Mouse (Mus musculus) gastrocnemius, postnatal 36 days (tissue): Measurements from ENCODE around the gene Dmxl2. TPM values are rescaled to one million over a fixed set of nuclear protein-coding genes. Genes with fewer than 3 reads are reported as not detected.

Experiments used
- DNase-seq, 2 experiments: peaks; one replicate each; pipeline ENCODE4 v3.0.0; 2022
- intact Hi-C: fragments of 180-260 bp; cut with DNase I; formaldehyde crosslinking; loops from one replicate; pipeline ENCODE4 v1.15.1; 2025
- long read RNA-seq, 2 experiments: library from polyadenylated mRNA; stranded (forward); transcript quantifications; one replicate each; pipeline ENCODE4 v2.0.0; 2021
- total RNA-seq, 2 experiments: library from RNA; stranded (reverse); gene quantifications; 2 replicates each; pipeline ENCODE4 v1.2.3; 2021

Gene Dmxl2
- 1 to 10 TPM; 2.6 to 2.7 TPM for total RNA-seq
- long read RNA-seq, experiment 1, result 0 reads
- long read RNA-seq, experiment 2, partial matches to known transcripts, result 1 of 1 reads
- long read RNA-seq, experiment 2, other reads (novel, unspliced or antisense), result 0 of 1 reads

GRCm38 (mm10) chr9:54501453-54502110 is at the start of gene Dmxl2:
Dmxl2 (minus strand) TSS chr9:54501626.
- intact Hi-C loops, result no loop called here
- DNase-seq, result peak; percentile 77 to 86

GRCm38 (mm10) chr9:54549433-54549832 is 48.0 kb upstream of the Dmxl2 start:
- intact Hi-C loops, result loop anchor here (5.0 kb wide), 1 partner anchor 112 kb away; no protein-coding TSS in a partner anchor
- no peak for DNase-seq

- no peak for DNase-seq
- intact Hi-C loops, result loop anchor here (5.0 kb wide), 1 partner anchor 110 kb away; no protein-coding TSS in a partner anchor
Observed at GRCm38 (mm10) chr9:54547536-54547935, 46.1 kb upstream of the Dmxl2 start.

GRCm38 (mm10) chr9:54544954-54545315 is 43.5 kb upstream of the Dmxl2 start:
- intact Hi-C loops, result loop anchor here (1.0 to 5.0 kb wide), 2 partner anchors 25 to 108 kb away; no protein-coding TSS in a partner anchor

DNA sequence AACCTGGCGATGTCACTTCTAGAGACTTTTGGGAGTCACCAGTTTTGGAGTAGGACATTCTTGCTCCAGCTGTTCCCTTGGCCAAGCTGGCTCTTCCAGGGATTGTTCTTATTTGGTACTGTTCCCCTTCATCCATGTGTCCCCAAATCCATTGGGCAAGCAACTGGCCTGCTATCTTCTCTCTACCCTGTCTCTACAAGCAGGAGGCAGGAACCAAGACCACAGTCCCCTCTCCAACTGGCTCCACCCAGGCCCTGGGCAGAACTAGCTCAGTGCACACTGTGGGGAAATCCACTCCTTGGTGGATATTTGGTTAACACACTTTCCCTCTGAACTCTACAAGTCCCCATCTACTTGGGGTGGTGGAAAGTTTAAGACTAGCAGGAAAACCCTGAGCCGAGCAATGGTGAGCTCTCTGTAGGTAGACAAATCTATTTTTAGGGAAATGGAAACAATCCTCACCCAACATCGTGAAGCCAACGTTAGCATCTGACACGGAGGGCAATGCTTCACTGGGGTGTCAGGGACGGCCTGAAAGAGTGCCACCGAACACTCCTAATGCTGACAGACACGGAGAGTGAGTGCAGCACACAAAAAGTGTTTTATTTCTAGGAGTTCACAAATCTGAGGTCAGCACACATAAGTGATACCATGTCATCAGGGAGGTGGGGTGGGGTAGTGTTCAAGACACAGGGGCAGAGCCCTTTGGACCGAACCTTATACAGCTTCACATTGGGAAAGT is 43.0 kb upstream of the Dmxl2 start:
- intact Hi-C loops, result loop anchor here (1.0 kb wide), 1 partner anchor 24 kb away; no protein-coding TSS in a partner anchor
- DNase-seq, result no peak

More at GRCm38 (mm10) chr9:54544954-54545315, 43.5 kb upstream of the Dmxl2 start:
- DNase-seq, result no peak

GRCm38 (mm10) chr9:54540801-54541200 is 39.4 kb upstream of the Dmxl2 start:
- no peak for DNase-seq
- intact Hi-C loops, result no loop called here

- DNase-seq, result no peak
- intact Hi-C loops, result no loop called here
Observed at GRCm38 (mm10) chr9:54538684-54539083, 37.3 kb upstream of the Dmxl2 start, which contains the start of gene Sh2d7. Sh2d7 (plus strand) TSS chr9:54538984.

DNA sequence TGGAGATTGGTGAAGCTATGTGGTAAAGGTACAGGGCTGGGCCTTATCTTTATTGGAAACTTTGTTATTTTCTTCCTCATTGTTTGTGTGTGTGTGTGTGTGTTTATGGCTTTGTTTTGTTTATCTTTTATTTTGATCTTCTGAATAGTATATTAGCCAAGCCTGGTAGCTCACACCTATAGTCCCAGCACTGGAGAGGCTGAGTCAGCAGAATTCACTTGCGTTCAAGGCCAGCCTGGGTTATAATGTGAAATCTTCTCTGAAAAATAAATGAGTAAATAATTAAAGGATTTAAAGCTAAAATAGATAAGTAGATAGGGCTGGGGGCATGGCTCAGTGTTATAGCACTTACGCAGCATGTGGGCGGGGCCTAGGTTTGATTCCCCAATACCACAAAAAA is 36.8 kb upstream of the Dmxl2 start:
- no peak for DNase-seq
- intact Hi-C loops, result no loop called here

- intact Hi-C loops, result no loop called here
- no peak for DNase-seq
Observed at GRCm38 (mm10) chr9:54537480-54537879, 36.1 kb upstream of the Dmxl2 start.

GRCm38 (mm10) chr9:54537030-54537429 is 35.6 kb upstream of the Dmxl2 start:
- intact Hi-C loops, result no loop called here
- DNase-seq, result no peak

GRCm38 (mm10) chr9:54536236-54536635 is 34.8 kb upstream of the Dmxl2 start:
- intact Hi-C loops, result no loop called here
- no peak for DNase-seq

GRCm38 (mm10) chr9:54533975-54534374 is 32.5 kb upstream of the Dmxl2 start:
- intact Hi-C loops, result no loop called here
- no peak for DNase-seq

DNA sequence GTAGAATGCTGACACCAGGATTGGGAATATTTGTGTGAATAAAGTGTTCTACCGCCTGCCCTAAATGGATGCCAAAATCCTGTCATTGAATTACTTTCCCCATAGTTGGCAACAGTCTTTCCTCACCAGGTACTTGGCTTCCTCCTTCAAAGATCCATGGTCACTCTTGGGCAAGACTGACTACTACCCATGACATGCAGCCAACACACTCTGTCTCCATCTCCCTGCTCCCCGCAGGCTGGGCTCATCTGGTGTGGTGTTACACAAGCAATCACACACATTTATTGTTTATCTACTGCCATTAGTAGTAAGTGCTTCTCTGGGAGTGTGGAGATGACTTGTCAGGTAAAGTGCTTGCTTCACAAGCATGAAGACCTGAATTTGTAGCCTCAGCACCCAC is 31.5 kb upstream of the Dmxl2 start:
- no peak for DNase-seq
- intact Hi-C loops, result no loop called here

DNA sequence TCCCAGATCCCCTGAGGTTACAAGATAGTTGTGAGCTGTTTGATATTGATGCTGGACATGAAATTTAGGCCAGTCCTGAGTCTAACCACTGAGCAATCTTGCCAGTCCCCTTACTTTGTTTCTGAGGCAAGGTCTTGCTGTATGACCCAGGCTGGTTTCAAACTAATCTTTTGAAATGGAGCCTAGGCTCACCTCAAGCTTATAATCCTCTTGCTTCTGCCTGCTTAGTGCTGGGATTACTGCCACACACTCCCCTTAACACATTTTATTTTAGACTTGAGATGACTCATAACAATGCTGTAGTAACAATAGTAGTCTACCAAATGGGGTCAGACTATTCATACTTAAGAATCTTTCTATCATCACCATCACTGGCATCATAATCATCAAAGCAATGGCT is 30.0 kb upstream of the Dmxl2 start:
- no peak for DNase-seq
- intact Hi-C loops, result no loop called here

DNA sequence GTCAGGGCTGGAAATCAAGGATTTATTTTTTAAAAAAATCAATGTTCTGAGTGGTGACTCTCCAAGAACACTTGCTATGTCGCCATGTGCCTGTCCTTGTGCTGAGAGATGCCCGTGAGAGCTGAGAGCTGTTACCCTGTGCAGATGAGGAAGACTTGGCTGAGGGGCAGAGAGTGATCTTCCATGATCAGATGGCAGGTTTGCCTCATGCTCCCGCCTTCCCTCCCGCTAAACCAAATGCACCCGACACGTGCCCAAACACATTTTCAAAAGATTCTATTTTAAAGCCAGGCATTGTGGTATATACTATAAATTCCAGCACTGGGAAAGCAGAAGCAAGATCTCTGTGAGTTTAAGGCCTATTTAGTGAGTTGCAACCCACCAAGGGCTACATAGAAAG is 29.4 kb upstream of the Dmxl2 start:
- no peak for DNase-seq
- intact Hi-C loops, result no loop called here

DNA sequence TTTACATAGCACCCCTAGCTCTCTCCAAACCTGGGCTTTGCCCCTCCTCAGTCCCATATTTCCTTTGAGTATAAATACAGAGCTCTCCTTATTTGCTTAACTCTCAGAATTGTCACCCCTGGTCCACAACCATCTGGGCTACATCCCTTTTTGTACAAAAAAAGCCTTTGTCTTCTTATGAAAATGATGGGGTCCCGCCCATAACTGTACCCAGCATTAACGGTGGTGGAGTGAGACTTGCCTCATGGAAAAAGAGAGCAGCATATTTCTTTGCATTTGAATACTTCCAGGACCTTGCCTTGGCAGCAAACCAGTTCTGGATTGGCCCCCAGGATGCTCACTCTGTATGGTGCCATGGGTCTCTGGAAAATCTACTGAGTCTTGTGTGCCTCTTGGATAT is 28.5 kb upstream of the Dmxl2 start:
- intact Hi-C loops, result no loop called here
- no peak for DNase-seq

DNA sequence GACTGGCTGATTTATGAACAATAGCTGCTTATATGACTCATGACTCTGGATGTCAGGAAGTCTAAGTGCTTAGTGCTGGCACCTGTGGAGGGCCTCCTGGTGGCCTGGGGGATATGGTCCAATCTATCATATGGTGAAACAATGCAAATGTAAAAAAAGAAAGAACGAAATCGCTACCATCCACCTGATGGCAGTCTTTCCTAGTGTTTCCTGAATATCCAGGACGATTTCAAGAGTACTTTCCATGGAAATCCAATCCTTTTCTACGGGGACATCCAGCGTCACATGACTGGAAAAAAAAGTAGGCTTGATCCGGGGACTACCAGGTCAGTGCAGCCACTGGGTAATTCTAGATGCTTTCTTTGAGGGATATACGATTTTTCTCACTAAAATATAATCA is 26.3 kb upstream of the Dmxl2 start:
- DNase-seq, result no peak

DNA sequence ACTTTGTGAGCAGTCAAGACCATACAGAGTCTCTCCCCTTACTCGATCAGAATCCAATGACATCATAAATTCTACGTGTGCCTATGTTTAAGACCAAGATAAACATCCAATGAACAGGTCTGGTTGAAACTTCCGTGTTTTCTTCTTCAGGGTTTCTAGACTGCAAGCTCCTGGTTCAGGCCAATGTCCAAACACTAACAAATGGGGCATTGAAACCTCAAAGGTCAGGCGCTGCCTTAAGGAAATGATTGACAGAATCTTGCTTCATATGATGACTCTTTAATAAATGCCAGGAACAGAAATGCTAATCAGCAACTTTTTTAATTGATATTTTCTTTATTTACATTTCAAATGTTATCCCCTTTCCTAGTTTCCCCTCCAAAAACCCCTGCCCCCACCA is 18.9 kb upstream of the Dmxl2 start:
- no peak for DNase-seq
- intact Hi-C loops, result loop anchor here (1.0 kb wide), 1 partner anchor 24 kb away; no protein-coding TSS in a partner anchor

More for the DNA sequence above, 26.3 kb upstream of the Dmxl2 start:
- intact Hi-C loops, result no loop called here

GRCm38 (mm10) chr9:54518921-54519320 is 17.5 kb upstream of the Dmxl2 start:
- intact Hi-C loops, result no loop called here
- no peak for DNase-seq

DNA sequence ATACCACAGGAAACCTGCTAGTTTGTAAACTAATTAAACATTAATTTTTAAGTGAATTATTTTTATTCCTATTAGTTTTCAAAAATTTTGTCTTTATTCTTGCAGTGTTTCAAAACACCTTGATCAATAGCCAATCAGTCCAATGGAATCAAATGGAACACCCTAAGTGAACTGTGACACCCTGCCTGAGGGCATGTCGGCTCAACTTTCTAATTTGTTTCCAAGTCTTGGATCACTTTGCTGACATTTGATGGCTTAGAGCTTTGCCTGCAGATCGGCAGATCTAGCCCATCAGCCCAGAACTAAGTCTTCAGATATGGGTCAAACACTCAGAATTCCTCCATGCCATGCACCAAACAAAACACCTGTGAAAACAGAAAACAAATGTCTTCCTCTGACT is 14.6 kb upstream of the Dmxl2 start:
- DNase-seq, result no peak

DNA sequence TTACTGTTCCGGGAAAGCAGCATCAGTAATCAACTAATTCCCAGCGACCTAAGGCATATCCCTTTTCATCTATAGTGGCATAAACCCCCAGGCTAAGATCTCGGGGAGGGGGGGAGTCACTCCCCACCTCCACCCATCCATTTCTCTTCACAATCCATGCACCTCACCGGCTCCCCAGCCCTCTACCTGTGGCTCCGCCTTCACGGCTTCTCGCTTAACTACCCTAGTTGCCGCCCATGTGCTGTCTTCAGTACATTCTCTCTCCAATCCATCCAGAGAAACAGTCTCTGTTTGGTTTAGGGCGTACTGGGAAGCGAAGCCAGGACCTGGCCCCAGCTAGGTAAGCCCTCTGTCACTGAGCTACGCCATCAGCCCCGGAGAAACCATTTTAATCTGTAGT is 1.4 kb upstream of the Dmxl2 start:
- DNase-seq, result no peak
- intact Hi-C loops, result no loop called here

More for the DNA sequence above, 14.6 kb upstream of the Dmxl2 start:
- intact Hi-C loops, result no loop called here

DNA sequence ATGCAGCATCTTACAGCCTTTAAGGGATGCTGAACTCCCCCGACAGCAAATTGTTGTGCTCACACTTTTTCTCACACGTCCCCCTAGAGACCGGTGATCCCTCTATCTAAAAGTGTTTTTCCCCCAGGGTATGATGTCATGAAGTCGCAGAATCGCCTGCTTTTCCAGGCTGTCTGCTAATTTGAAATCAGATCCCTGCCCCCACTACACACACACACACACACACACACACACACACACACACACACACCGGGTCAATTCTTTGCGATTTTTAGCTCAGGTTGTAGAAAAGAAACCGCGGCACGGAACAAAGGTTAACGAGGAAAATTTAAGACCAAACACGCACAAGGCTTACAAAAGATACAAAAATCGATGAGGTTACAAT is 677 bp upstream of the Dmxl2 start:
- DNase-seq, result no peak
- intact Hi-C loops, result no loop called here
